Mouse (Mus musculus): Measurements from ENCODE around the gene Dctn1. TPM values are rescaled to one million over a fixed set of nuclear protein-coding genes. Genes with fewer than 3 reads are reported as not detected.

The Dctn1 gene
- total RNA-seq, 1 experiment from 2014 or later: 172 TPM

DNA sequence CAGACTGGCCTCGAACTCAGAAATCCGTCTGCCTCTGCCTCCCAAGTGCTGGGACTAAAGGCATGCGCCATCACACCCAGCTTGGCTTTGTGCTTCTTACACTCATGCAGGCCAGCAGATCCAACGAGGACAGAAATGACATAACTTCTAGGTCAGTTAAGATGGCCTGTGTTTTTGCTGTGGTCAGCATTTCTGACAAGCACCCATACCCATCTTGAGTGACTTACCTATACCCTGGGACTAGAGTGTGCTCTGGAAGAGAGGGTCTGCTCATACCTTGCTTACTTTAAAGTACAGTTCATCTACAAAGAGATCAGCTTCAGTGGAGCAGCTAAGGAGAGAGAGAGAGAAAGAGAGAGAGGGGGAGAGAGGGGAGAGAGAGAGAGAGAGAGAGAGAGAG lies 67.6 kb downstream of the Dctn1 start:
- no peak for DNase-seq

DNA sequence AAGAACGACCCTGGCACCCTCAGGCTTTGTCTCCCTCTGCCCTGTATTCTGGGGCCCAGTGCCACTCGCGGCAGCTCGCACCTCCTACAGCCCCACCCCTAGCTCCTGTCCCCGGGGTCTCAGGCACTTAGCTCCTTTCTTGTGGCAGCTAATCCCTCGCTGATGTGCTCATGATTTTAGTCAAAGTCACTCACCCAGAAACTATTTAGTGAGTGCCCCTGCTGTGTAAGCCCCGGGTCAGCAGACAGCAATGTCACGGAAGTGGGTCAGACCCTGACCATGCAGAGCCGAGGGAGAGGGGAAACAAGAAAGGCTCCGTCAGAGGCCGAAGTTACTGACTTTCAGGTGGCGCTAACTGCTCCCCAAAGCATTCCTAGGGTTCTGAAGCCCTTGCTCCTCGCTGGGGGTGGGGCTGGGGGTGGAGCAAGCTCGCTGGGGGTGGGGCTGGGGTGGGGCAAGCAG lies 68.6 kb downstream of the Dctn1 start:
- DNase-seq: no peak

DNA sequence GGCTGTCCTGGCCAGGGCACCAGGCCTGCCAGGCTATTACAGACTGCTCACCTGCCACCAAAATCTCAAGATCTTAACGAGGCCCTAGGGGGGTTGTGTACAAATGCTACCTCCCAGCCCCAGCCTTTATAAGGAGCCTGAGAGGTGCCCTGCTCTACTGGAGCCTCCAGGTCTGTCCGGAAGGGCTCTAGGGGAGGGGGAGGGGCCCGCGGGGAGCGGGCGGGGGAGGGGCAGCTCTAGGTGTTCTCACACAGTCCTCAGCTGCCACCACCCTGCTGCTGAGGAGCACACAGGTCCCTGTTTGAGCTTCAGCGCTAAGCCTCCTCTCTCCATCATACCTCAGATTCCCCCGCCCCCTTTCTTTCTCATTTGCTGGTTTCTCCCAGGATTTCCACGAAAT lies 71.4 kb downstream of the Dctn1 start:
- DNase-seq: no peak

DNA sequence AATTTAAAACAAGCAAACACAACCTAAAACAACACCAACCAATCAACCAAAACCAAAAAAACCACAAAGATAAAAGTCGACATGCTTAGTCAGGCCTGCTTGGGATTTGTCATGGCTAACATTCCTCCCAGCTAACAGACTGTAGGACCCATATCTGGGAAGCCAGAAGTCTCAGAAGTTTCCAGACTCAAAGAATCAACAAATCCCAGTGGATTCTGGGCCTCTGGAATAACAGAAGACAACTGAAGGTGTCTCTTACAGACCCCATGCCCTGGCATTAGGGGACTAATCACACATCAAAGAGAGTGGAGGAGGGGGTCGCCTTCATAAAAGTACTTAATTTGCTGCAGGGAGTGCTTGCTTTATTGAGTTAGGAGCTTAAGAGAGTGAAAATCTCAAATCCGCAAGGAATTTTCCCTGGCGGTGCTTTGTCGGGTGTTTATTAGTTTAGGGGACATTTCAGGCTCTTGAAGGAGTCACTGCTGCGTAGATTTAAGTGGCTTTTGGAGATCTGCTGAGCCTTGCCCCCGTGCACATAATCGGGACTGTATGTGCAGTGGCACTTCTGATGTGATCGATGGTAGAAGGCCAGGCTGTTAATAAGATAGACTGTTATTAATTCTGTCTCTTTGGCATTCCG lies 78.8 kb downstream of the Dctn1 start:
- DNase-seq: no peak

DNA sequence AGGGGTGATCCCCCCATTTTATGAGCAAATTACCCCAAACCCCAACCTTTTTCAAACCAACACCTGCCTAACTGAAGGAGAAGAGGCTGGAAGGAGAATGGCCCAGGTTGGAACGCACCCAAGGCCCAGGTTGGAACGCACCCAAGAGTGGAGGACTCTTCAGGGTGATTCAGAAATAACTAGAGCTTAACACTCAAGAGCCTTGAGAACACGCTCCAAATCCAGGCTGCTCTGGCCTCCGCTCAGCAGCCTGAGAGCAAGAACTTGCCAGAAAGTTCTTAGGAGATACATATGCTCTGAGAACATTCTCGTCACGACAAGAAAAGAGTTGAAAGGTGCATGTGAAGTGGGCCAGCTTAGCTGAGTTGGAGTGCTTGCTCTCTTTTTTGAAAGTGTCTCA lies 79.4 kb downstream of the Dctn1 start:
- DNase-seq: peak; percentile 88

DNA sequence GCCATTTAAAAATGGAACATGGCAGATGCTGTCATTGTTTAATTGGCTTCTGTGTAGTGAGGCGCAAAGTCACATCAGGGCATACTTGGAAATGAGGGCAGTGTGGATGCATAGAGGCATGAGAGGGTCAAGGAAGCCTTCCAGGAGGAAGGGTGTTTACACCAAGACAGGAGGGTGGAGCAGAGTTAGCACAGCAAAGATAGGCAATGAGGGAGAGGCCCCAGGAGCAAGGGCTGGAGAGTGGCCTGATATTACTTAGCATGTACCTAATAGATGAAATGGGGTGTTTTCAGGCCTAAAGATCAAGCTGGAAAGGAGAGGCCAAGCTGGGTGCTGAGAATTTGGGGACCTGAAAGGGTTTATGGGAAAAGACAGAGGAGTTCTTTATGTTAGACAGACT lies 80.3 kb downstream of the Dctn1 start:
- no peak for DNase-seq

DNA sequence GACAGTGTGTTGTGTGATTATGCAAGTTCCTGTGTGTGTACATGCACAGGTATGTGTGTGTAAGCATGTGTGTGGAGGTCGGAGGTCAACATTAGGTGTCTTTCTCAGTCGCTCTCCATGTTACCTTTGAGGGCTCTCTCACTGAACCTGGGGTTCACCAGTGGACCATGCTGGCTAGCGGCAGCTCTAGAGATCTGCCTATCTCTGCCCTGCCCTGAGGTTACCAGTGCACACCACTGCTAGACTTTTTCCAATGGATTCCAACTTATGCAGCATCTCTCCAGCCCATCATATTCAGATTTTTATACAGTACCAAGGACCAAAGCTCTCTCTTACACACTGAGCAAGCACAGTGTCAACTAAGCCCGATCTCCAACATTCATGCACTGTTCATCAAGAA lies 81.0 kb downstream of the Dctn1 start:
- DNase-seq: no peak

DNA sequence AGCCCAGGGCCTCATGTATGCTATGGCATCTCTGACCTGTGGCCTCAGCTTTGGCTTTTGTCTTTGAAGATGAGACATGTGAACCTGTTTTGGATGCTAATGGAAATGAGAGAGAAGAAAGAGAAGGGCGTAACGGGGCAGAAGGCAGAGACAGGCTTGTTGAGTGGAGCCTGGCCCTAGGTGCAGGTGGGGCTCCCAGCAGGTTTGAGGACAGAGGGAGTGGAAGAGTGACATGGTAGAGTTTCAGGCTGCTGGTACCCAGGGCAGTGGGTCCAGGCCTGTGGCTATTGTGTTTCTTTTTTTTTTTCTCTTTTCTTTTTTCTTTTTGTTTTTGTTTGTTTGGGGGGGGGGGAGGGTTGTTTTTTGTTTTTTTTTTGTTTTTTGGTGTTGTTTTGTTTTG lies 81.4 kb downstream of the Dctn1 start:
- no peak for DNase-seq

Other genes with a start within 250 kb of the Dctn1 start
- 1.00 and 1.4 TPM in 2 replicates for gene Sema4f, start 226.2 kb upstream of the Dctn1 start, total RNA-seq (2021)
- not detected in 2 replicates for gene M1ap, start 219.0 kb upstream of the Dctn1 start, total RNA-seq (2021)
- 10.1 and 15.9 TPM in 2 replicates for gene Dok1, start 132.4 kb upstream of the Dctn1 start, total RNA-seq (2021)
- gene Loxl3, start 131.7 kb upstream of the Dctn1 start, total RNA-seq (2021): 2.3 and 2.5 TPM in 2 replicates
- gene Aup1, start 111.4 kb upstream of the Dctn1 start, total RNA-seq (2021): 214 TPM in 2 replicates
- gene Htra2, start 110.6 kb upstream of the Dctn1 start, total RNA-seq (2021): 59.1 and 70.1 TPM in 2 replicates
- 4.0 and 4.4 TPM in 2 replicates for gene Dqx1, start 108.1 kb upstream of the Dctn1 start, total RNA-seq (2021)
- 14.0 and 14.2 TPM in 2 replicates for gene Tlx2, start 95.6 kb upstream of the Dctn1 start, total RNA-seq (2021)
- 61.8 and 64.2 TPM in 2 replicates for gene Pcgf1, start 88.1 kb upstream of the Dctn1 start, total RNA-seq (2021)
- gene Lbx2, start 79.6 kb upstream of the Dctn1 start, total RNA-seq (2021): 11.6 and 22.8 TPM in 2 replicates
- 10.3 and 10.4 TPM in 2 replicates for gene Ccdc142, start 64.3 kb upstream of the Dctn1 start, total RNA-seq (2021)
- 10.6 and 12.1 TPM in 2 replicates for gene Gm42688, start 64.3 kb upstream of the Dctn1 start, total RNA-seq (2021)
- gene Mrpl53, start 56.9 kb upstream of the Dctn1 start, total RNA-seq (2021): 92.9 and 112 TPM in 2 replicates
- 76.1 and 82.2 TPM in 2 replicates for gene Mogs, start 50.4 kb upstream of the Dctn1 start, total RNA-seq (2021)
- gene Wbp1, start 44.4 kb upstream of the Dctn1 start, total RNA-seq (2021): 92.3 and 118 TPM in 2 replicates
- 24.3 and 31.3 TPM in 2 replicates for gene Ino80b, start 40.5 kb upstream of the Dctn1 start, total RNA-seq (2021)
- 17.6 and 22.6 TPM in 2 replicates for gene Rtkn, start 30.5 kb upstream of the Dctn1 start, total RNA-seq (2021)
- 1.2 and 5.1 TPM in 2 replicates for gene Wdr54, start 9.5 kb upstream of the Dctn1 start, total RNA-seq (2021)
- gene 1700003E16Rik, start 9.5 kb upstream of the Dctn1 start, total RNA-seq (2021): 0.61 and 1.2 TPM in 2 replicates
- gene Slc4a5, start 53.9 kb downstream of the Dctn1 start, total RNA-seq (2021): 0.12 TPM in 1 of 2 replicates, not detected in the other
- gene Mthfd2, start 160.0 kb downstream of the Dctn1 start, total RNA-seq (2021): 29.2 and 47.6 TPM in 2 replicates
- gene Mob1a, start 160.1 kb downstream of the Dctn1 start, total RNA-seq (2021): 81.3 and 81.9 TPM in 2 replicates
- gene Bola3, start 183.2 kb downstream of the Dctn1 start, total RNA-seq (2021): 193 and 211 TPM in 2 replicates

Measured in adrenal gland, postnatal 25 days (tissue).